Mouse (Mus musculus) Patski (cell line): Measurements from ENCODE around the gene Il22ra2. TPM values are rescaled to one million over a fixed set of nuclear protein-coding genes. Genes with fewer than 3 reads are reported as not detected.

Experiments
- ATAC-seq: fragments of 100-300 bp; one replicate; pipeline ENCODE4 v1.8.0; 2021
- CTCF ChIA-PET: fragments of 350-600 bp; sonication (Branson Sonifier 250); formaldehyde crosslinking; loops from one replicate; lab custom pipeline; 2022; ENCODE audit warnings: inconsistent platforms; lab: Charles Lee
- POLR2A ChIA-PET: fragments of 350-600 bp; sonication (Branson Sonifier 250); formaldehyde crosslinking; loops from one replicate; lab custom pipeline; 2022; ENCODE audit warnings: antibody characterized with exemption, inconsistent platforms; lab: Charles Lee
- DNase-seq: peaks from one replicate; pipeline ENCODE4 v3.0.0-alpha.2; 2011; ENCODE audit warnings: low read depth, low spot score
- H3K27me3 ChIP-seq: fragments of 371-371 bp; one replicate; pipeline ENCODE4 v1.5.1; 2021
- CTCF ChIP-seq: fragments of 100-300 bp; IDR thresholded peaks from one replicate; pipeline ENCODE4 v1.5.1; 2021
- in situ Hi-C: fragments of 300-500 bp; cut with MboI; formaldehyde crosslinking; loops from 3 replicates; pipeline ENCODE4 v1.11.1; 2018; ENCODE audit warnings: low pct_unique_long_range_greater_than_20kb, mixed read lengths
- polyA plus RNA-seq: library from polyadenylated mRNA; unstranded; gene quantifications from one replicate; pipeline ENCODE4 v1.2.3, GENCODE M21; 2021

Il22ra2 gene
- polyA plus RNA-seq, 1 experiment from 2014 or later, result not detected

- no peak for ATAC-seq
- peaks cover 17% of the 10 kb centered on the region for H3K27me3 ChIP-seq
- TF ChIP-seq CTCF, result no peak
- CTCF ChIA-PET, result no interaction called here
- in situ Hi-C loops, result no loop called here
- DNase-seq, result no peak
- POLR2A ChIA-PET, result no interaction called here
Observed at GRCm38 (mm10) chr10:19631616-19632195, 9.9 kb downstream of the Il22ra2 start.

DNA sequence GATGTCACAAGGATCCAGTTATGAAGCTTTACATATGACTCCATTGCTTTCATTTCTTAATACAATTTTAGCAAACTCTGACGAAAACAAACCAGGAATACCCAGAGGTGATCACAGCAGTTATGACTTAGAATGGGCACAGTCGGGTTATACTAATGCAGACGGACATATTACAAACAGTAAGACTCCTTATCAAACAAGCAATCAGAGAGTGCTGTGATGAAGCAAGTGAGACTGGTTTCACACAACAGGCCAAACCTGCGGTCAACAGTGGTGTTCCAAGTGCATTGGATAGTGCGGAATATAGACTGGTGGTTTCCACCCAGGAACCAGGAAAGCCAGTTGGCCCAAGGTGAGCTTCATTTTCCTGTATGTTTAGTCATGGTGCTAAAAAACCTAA, 17.1 kb downstream of the Il22ra2 start:
- in situ Hi-C loops, result no loop called here

DNA sequence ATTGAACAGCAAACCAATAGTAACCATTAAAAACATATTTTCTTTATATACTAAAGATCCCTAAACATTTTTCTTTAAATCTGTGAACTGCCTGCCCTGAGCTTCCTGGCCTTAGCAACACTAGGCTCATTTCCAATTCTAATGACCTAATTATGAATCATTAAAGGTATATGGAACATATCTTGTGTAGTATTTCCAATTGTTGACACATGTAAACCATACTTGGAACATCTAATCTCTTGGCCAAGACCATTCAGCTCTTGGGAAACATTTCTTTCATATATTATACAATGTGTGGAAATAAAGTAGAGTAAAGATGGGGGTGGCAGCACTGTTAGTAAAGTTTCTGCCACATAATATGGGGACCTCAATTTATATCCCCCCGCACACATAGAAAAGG, 17.8 kb downstream of the Il22ra2 start:
- ATAC-seq, result no peak
- no peak for DNase-seq
- in situ Hi-C loops, result no loop called here
- ChIA-PET POLR2A (interaction anchor here (1.1 kb wide), 1 partner anchor 22 kb away, joined by 3 read pairs; no protein-coding TSS in a partner anchor), CTCF (interaction anchor here (1.7 kb wide), 1 partner anchor 14 kb away, joined by 4 read pairs; no protein-coding TSS in a partner anchor)
- TF ChIP-seq CTCF, result no peak
- peaks cover 30% of the 10 kb centered on the region for H3K27me3 ChIP-seq

More for the DNA sequence above, 17.1 kb downstream of the Il22ra2 start:
- peaks cover 30% of the 10 kb centered on the region for H3K27me3 ChIP-seq
- ChIA-PET CTCF (no interaction called here), POLR2A (interaction anchor here (1.1 kb wide), 1 partner anchor 21 kb away, joined by 3 read pairs; no protein-coding TSS in a partner anchor)
- ATAC-seq, result no peak
- no peak for DNase-seq
- no peak for TF ChIP-seq CTCF

- H3K27me3 ChIP-seq, result peaks cover 6% of the 10 kb centered on the region
- ATAC-seq (no peak), DNase-seq (no peak)
- CTCF ChIA-PET, result no interaction called here
- TF ChIP-seq CTCF, result no peak
- in situ Hi-C loops, result no loop called here
- POLR2A ChIA-PET, result no interaction called here
Observed at GRCm38 (mm10) chr10:19645119-19645518, 23.3 kb downstream of the Il22ra2 start.

- DNase-seq (no peak), ATAC-seq (no peak)
- CTCF ChIA-PET, result interaction anchor here (1.3 kb wide), 1 partner anchor 16 kb away, joined by 4 read pairs; no protein-coding TSS in a partner anchor
- TF ChIP-seq CTCF, result no peak
- in situ Hi-C loops, result no loop called here
- POLR2A ChIA-PET, result no interaction called here
- H3K27me3 ChIP-seq, result peaks cover 12% of the 10 kb centered on the region
Observed at GRCm38 (mm10) chr10:19657426-19657825, 35.6 kb downstream of the Il22ra2 start.

DNA sequence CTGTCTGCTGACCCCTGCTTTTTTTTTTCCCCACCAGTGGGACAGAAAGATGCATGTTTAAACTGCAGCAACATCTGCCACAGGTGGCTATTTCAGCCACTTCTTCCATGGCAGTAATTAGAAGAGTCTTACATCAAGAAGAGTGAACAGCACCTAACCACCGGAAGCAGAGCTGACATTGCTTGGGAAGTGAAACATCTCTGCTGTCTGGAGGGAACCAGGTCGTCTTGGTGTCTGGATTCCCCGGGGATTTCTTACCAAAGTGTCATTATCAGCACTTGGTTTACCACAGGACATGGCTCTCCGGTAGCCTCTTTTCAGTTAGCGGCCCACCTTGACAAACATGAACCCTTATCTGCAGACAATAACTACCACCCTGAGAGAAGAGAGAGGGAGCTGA, 38.2 kb downstream of the Il22ra2 start:
- DNase-seq, result no peak
- POLR2A ChIA-PET, result no interaction called here
- in situ Hi-C loops, result no loop called here
- TF ChIP-seq CTCF, result no peak
- CTCF ChIA-PET, result no interaction called here
- no peak for ATAC-seq
- H3K27me3 ChIP-seq, result peaks cover 16% of the 10 kb centered on the region

GRCm38 (mm10) chr10:19668973-19669372, 47.2 kb downstream of the Il22ra2 start:
- DNase-seq (no peak), ATAC-seq (no peak)
- ChIA-PET POLR2A (no interaction called here), CTCF (no interaction called here)
- peaks cover 12% of the 10 kb centered on the region for H3K27me3 ChIP-seq
- no peak for TF ChIP-seq CTCF
- in situ Hi-C loops, result no loop called here

DNA sequence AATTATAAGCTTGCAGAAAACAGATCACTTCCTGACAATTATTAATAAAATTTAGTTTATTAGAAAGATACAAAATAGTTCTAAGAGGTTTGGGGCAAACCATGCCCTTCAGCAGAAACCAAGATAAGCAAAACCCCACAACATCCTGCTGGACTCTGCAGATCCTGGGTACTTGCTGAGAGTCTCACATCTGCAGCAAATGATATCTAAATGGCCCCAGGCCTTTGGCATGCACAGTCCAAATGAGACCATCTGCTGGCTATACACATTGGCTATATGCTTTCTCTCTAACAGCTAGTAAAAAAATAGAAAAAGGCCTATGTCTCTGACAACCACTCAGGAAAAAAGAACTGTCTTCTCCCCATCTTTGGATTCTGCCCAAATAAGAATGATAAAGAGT, 50.2 kb downstream of the Il22ra2 start:
- POLR2A ChIA-PET, result no interaction called here
- no peak for ATAC-seq
- peaks cover 6% of the 10 kb centered on the region for H3K27me3 ChIP-seq
- DNase-seq, result no peak
- in situ Hi-C loops, result loop anchor here (10.0 kb wide), 1 partner anchor 427 kb away; no protein-coding TSS in a partner anchor
- TF ChIP-seq CTCF, result no peak
- CTCF ChIA-PET, result no interaction called here

DNA sequence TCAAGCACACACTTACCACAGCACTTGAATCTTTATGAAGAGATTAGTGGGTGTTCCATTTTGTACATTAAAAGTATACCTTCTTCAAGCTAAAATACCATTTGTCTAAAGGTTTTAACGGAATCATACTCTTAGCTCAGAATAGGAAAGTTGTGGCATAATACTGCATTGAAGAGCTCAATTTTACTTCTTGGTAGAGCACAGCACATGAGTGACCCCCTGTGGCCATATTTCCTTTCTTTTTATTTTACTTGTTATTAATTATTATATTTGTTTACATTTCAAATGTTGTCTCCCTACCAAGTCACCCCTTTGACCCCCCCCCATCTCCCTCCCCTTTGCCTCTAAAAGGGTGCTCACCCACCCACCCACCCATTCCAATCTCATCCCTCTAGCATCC, 51.3 kb downstream of the Il22ra2 start:
- peaks cover 6% of the 10 kb centered on the region for H3K27me3 ChIP-seq
- DNase-seq (no peak), ATAC-seq (no peak)
- ChIA-PET CTCF (interaction anchor here (0.8 to 1.4 kb wide), 4 partner anchors 8 to 181 kb away, joined by 3 to 5 read pairs (median 4); no protein-coding TSS in a partner anchor), POLR2A (no interaction called here)
- in situ Hi-C loops, result loop anchor here (10.0 kb wide), 1 partner anchor 428 kb away; no protein-coding TSS in a partner anchor
- peak; percentile 7 for TF ChIP-seq CTCF

Other genes starting within 250 kb of the Il22ra2 start
- 115 TPM for gene Ifngr1, start 30.0 kb upstream of the Il22ra2 start, polyA plus RNA-seq
- gene Il20ra, start 90.6 kb downstream of the Il22ra2 start, polyA plus RNA-seq, result 0.60 TPM
- gene Slc35d3, start 229.5 kb downstream of the Il22ra2 start, polyA plus RNA-seq, result not detected